ENCODE assay signal across 11 mouse cellular contexts in the genomic region with DNA sequence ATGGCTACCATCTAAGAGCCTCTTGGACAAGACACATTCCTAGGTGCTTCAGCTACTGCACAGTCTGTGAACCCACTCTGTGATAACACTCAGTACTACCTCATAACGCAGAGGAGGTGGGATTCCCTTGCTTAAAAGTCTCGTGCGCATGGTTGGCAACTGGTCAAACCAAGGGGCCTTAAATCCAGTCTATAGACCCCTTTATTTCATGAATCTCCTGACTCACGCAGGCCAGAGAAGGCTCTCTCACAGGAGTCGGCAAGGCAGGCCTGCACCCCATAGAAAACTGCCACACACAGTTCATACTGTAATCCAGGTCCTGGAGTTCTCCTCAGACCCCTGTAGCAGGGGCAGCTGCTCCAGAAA.
DNase-seq lines count a peak whose midpoint lies in the region; ATAC-seq and TF ChIP-seq lines count a peak whose summit lies in the region.
"Had no signal": no experiment of that assay in that cellular context is flagged by ENCODE, and none has a peak within 500 bp of the region (broad histone marks: within the 10 kb centered on the region; RNA-seq: fewer than 3 reads in every experiment).

No protein-coding gene starts in this region.

- no peak overlapping the region for H3K9ac ChIP-seq in heart, postnatal 0 days (replicated peaks; ENCODE audit: low read depth, low read length)
- no peak overlapping the region for H3K9ac ChIP-seq in midbrain, embryonic 13.5 days (replicated peaks)
- H3K9ac ChIP-seq: lung, embryonic 15.5 days had no signal

- peak; percentile 32 to 47 for DNase-seq in cerebellum, postnatal 10 days
- no peak for DNase-seq in cerebellum, postnatal 36 days
- no peak for DNase-seq in heart, postnatal 0 days (ENCODE audit: low spot score)
- DNase-seq in heart, adult 8-10 months (ENCODE audit: low spot score): no peak
- DNase-seq in midbrain, embryonic 10.5 days (ENCODE audit: low spot score): no peak
- no peak for DNase-seq in adipocyte (ENCODE audit: low spot score)

- no peaks in the 10 kb centered on the region for H3K9me3 ChIP-seq in heart, postnatal 0 days (replicated peaks; ENCODE audit: control insufficient read depth, low read length)
- no peaks in the 10 kb centered on the region for H3K9me3 ChIP-seq in midbrain, embryonic 13.5 days
- no peaks in the 10 kb centered on the region for H3K9me3 ChIP-seq in midbrain, embryonic 10.5 days (replicated peaks)
- H3K9me3 ChIP-seq: hindbrain, embryonic 10.5 days; lung, embryonic 15.5 days had no signal

- TF ChIP-seq CTCF in heart, postnatal 0 days (IDR thresholded peaks at IDR 0.05; ENCODE audit: low read depth): no peak

- WGBS in heart, postnatal 0 days: 62% methylated on average over 5 of the region's 5 CpGs
- WGBS in midbrain, embryonic 13.5 days: 89% methylated on average over 5 of the region's 5 CpGs
- WGBS in midbrain, embryonic 10.5 days: 84% methylated on average over 5 of the region's 5 CpGs

- H3K4me1 ChIP-seq in heart, postnatal 0 days (ENCODE audit: control insufficient read depth, insufficient read depth): 0 out of 2 replicates have a peak, but pooled peaks cover 7% of the 10 kb centered on the region
- H3K4me1 ChIP-seq in midbrain, embryonic 13.5 days (replicated peaks): peaks cover 9% of the 10 kb centered on the region
- H3K4me1 ChIP-seq in midbrain, embryonic 10.5 days: peaks cover 23% of the 10 kb centered on the region

- H3K4me3 ChIP-seq in heart, postnatal 0 days (ENCODE audit: low read depth, low read length): no peak overlapping the region
- H3K4me3 ChIP-seq in midbrain, embryonic 13.5 days (replicated peaks): no peak overlapping the region
- H3K4me3 ChIP-seq in midbrain, embryonic 10.5 days: no peak overlapping the region
- H3K4me3 ChIP-seq: hindbrain, embryonic 10.5 days; lung, embryonic 15.5 days had no signal

- H3K27me3 ChIP-seq in heart, postnatal 0 days (ENCODE audit: control insufficient read depth, insufficient read depth, low read length): no peaks in the 10 kb centered on the region
- H3K27me3 ChIP-seq in midbrain, embryonic 13.5 days: no peaks in the 10 kb centered on the region
- H3K27me3 ChIP-seq in midbrain, embryonic 10.5 days (ENCODE audit: low read depth, poor library complexity, severe bottlenecking): no peaks in the 10 kb centered on the region
- H3K27me3 ChIP-seq: lung, embryonic 15.5 days had no signal

- H3K27ac ChIP-seq in heart, postnatal 0 days (ENCODE audit: low read depth): no peak overlapping the region
- H3K27ac ChIP-seq in midbrain, embryonic 13.5 days: no peak overlapping the region
- H3K27ac ChIP-seq in midbrain, embryonic 10.5 days (replicated peaks): no peak overlapping the region
- H3K27ac ChIP-seq: hindbrain, embryonic 10.5 days; lung, embryonic 15.5 days; stomach, postnatal 0 days had no signal

- no peak for TF ChIP-seq EP300 in heart, postnatal 0 days (IDR thresholded peaks at IDR 0.05; ENCODE audit: low read depth)

- H3K36me3 ChIP-seq in heart, postnatal 0 days (replicated peaks; ENCODE audit: control insufficient read depth, insufficient read depth, low read length): no peaks in the 10 kb centered on the region
- no peaks in the 10 kb centered on the region for H3K36me3 ChIP-seq in midbrain, embryonic 13.5 days
- no peaks in the 10 kb centered on the region for H3K36me3 ChIP-seq in midbrain, embryonic 10.5 days
- H3K36me3 ChIP-seq: hindbrain, embryonic 10.5 days; lung, embryonic 15.5 days had no signal

- no peak overlapping the region for H3K4me2 ChIP-seq in heart, postnatal 0 days (ENCODE audit: low read depth, low read length)
- no peak overlapping the region for H3K4me2 ChIP-seq in midbrain, embryonic 13.5 days (replicated peaks)

- ATAC-seq in heart, postnatal 0 days (ENCODE audit: insufficient read depth, low read depth): peak; percentile 10; the same call in 1 of the 2 replicates
- ATAC-seq in midbrain, embryonic 13.5 days: 0 out of 2 replicates have a peak, but pooled peaks have one; percentile 10
- peak; percentile 17; the same call in 1 of the 2 replicates for ATAC-seq in megakaryocyte progenitor cell, adult 5-6 weeks (replicated peaks; ENCODE audit: poor library complexity)

Comparison
In these comparisons a context has a peak if more than half of its experiments do, and no peak if none do; other contexts are left out.
1. DNase-seq: peak in cerebellum, postnatal 10 days (2 of 2); none in cerebellum, postnatal 36 days (0 of 2), heart, postnatal 0 days (single experiment), heart, adult 8-10 months (single experiment), midbrain, embryonic 10.5 days (single experiment) and adipocyte (single experiment).
2. Peak in every context shown above with its lines, with median percentiles within 50 percentile points of each other: ATAC-seq.